ENCODE assay signal across 8 mouse cellular contexts in genomic region chr5:124165622-124166570, GRCm38 (mm10). TPM values are rescaled to one million over a fixed set of nuclear protein-coding genes. Genes with fewer than 3 reads are reported as not detected.
DNase-seq lines count a peak whose midpoint lies in the region; ATAC-seq and TF ChIP-seq lines count a peak whose summit lies in the region.

No protein-coding gene starts in this region.

- H3K36me3 ChIP-seq in heart, embryonic 11.5 days (ENCODE audit: control insufficient read depth, insufficient read depth, low read length): no peaks in the 10 kb centered on the region; the same call in 1 of the 2 replicates
- no peaks in the 10 kb centered on the region for H3K36me3 ChIP-seq in forebrain, embryonic 16.5 days (ENCODE audit: control insufficient read depth, insufficient read depth)
- no peaks in the 10 kb centered on the region for H3K36me3 ChIP-seq in myocyte (ENCODE audit: control insufficient read depth, insufficient read depth)
- H3K36me3 ChIP-seq in kidney, embryonic 14.5 days (ENCODE audit: control insufficient read depth, insufficient read depth, low read length): no peaks in the 10 kb centered on the region

- peak overlapping the region; percentile 43; the same call in 1 of the 2 replicates for H3K9ac ChIP-seq in heart, embryonic 11.5 days (ENCODE audit: low read depth, low read length)
- H3K9ac ChIP-seq in forebrain, embryonic 16.5 days (replicated peaks; ENCODE audit: low read depth, low read length): no peak overlapping the region
- no peak overlapping the region for H3K9ac ChIP-seq in kidney, embryonic 14.5 days (ENCODE audit: low read depth, low read length)

- H3K9me3 ChIP-seq in heart, embryonic 11.5 days (replicated peaks; ENCODE audit: control insufficient read depth, low read length): no peaks in the 10 kb centered on the region
- no peaks in the 10 kb centered on the region for H3K9me3 ChIP-seq in forebrain, embryonic 16.5 days (ENCODE audit: control insufficient read depth, low read length)
- no peaks in the 10 kb centered on the region for H3K9me3 ChIP-seq in kidney, embryonic 14.5 days (ENCODE audit: control insufficient read depth, low read length)

- peak overlapping the region; percentile 31 for H3K4me2 ChIP-seq in heart, embryonic 11.5 days
- no peak overlapping the region for H3K4me2 ChIP-seq in forebrain, embryonic 16.5 days (ENCODE audit: low read length)
- peak overlapping the region; percentile 70 for H3K4me2 ChIP-seq in myocyte (ENCODE audit: low read depth)
- H3K4me2 ChIP-seq in kidney, embryonic 14.5 days (replicated peaks; ENCODE audit: low read depth, low read length): no peak overlapping the region

- H3K27ac ChIP-seq in heart, embryonic 11.5 days (ENCODE audit: low read depth, low read length): peak overlapping the region; percentile 84
- H3K27ac ChIP-seq in forebrain, embryonic 16.5 days (ENCODE audit: low read length): 0 out of 2 replicates have a peak overlapping the region, but pooled peaks have one; percentile 2
- H3K27ac ChIP-seq in kidney, embryonic 14.5 days (ENCODE audit: low read depth, low read length): no peak overlapping the region

- no peak for DNase-seq in heart, postnatal 36 days
- DNase-seq in T-cell, adult 2 months (ENCODE audit: low spot score): peak; percentile 35
- peak; percentile 59 to 88 for DNase-seq in left cerebral cortex, postnatal 25 days (ENCODE audit: low spot score in 2 of 2)
- DNase-seq in spleen, adult 18-20 months: no peak

- peaks cover 70% of the 10 kb centered on the region for H3K4me1 ChIP-seq in heart, embryonic 11.5 days (ENCODE audit: control insufficient read depth, insufficient read depth, low read length)
- H3K4me1 ChIP-seq in forebrain, embryonic 16.5 days (replicated peaks; ENCODE audit: control insufficient read depth, insufficient read depth, low read length): peaks cover 61% of the 10 kb centered on the region
- H3K4me1 ChIP-seq in kidney, embryonic 14.5 days (ENCODE audit: control insufficient read depth, insufficient read depth, low read length): peaks cover 32% of the 10 kb centered on the region

- no peaks in the 10 kb centered on the region for H3K79me2 ChIP-seq in myocyte (ENCODE audit: control insufficient read depth, insufficient read depth)

- TF ChIP-seq POLR2A in myocyte (IDR thresholded peaks at IDR 0.05; ENCODE audit: insufficient read length, low read depth): no peak

- 33% methylated on average over 15 of the region's 15 CpGs for WGBS in heart, embryonic 11.5 days (ENCODE audit: insufficient replicate concordance)
- 38% methylated on average over 15 of the region's 15 CpGs for WGBS in forebrain, embryonic 16.5 days
- 51% methylated on average over 15 of the region's 15 CpGs for WGBS in kidney, embryonic 14.5 days

- no peak for ATAC-seq in heart, embryonic 11.5 days (replicated peaks; ENCODE audit: insufficient number of reproducible peaks, low FRiP score, low TSS enrichment)
- 0 out of 2 replicates have a peak, but pooled peaks have one; percentile 34 for ATAC-seq in forebrain, embryonic 16.5 days
- no peak for ATAC-seq in kidney, embryonic 14.5 days (ENCODE audit: low FRiP score, low TSS enrichment)

- H3K27me3 ChIP-seq in heart, embryonic 11.5 days (ENCODE audit: control insufficient read depth, insufficient read depth, low read length): no peaks in the 10 kb centered on the region
- H3K27me3 ChIP-seq in forebrain, embryonic 16.5 days (replicated peaks; ENCODE audit: control insufficient read depth, insufficient read depth, low read length): no peaks in the 10 kb centered on the region
- H3K27me3 ChIP-seq in myocyte (ENCODE audit: control insufficient read depth, insufficient read depth, insufficient read length): no peaks in the 10 kb centered on the region
- no peaks in the 10 kb centered on the region for H3K27me3 ChIP-seq in kidney, embryonic 14.5 days (ENCODE audit: control insufficient read depth, insufficient read depth, low read length)

- no peak overlapping the region for H3K4me3 ChIP-seq in heart, embryonic 11.5 days (ENCODE audit: low read depth, low read length)
- no peak overlapping the region for H3K4me3 ChIP-seq in forebrain, embryonic 16.5 days (replicated peaks; ENCODE audit: low read length)
- no peak overlapping the region for H3K4me3 ChIP-seq in myocyte
- H3K4me3 ChIP-seq in kidney, embryonic 14.5 days (ENCODE audit: low read length): no peak overlapping the region

- intact Hi-C loops in heart, postnatal 36 days (cut with DNase I): no loop called here
- intact Hi-C loops in left cerebral cortex, postnatal 25 days (cut with DNase I): no loop called here

- H3ac ChIP-seq in myocyte (ENCODE audit: control insufficient read depth, insufficient read length): no peak overlapping the region

TF ChIP-seq in myocyte, 11 proteins besides CTCF, POLR2A, EP300 and RAD21:
- TF ChIP-seq MYOG (IDR thresholded peaks at IDR 0.05; ENCODE audit: control insufficient read depth in 1 of 3, insufficient read depth in 1 of 3, insufficient read length in 2 of 3, low read depth in 2 of 3): peak; percentile 87 to 96 (median 92)
- TF ChIP-seq SRF (IDR thresholded peaks at IDR 0.05; ENCODE audit: control insufficient read depth, insufficient read length, low read depth): no peak
- TF ChIP-seq TCF12 (IDR thresholded peaks at IDR 0.05; ENCODE audit: insufficient read depth, poor library complexity, severe bottlenecking): peak; percentile 72
- peak; percentile 53 to 98 (median 96) for TF ChIP-seq MYOD1 (IDR thresholded peaks at IDR 0.05; ENCODE audit: control insufficient read depth in 1 of 3, insufficient read length in 2 of 3, low read depth in 2 of 3)
- TF ChIP-seq TCF3 (IDR thresholded peaks at IDR 0.05; ENCODE audit: insufficient read length, low read depth): peak; percentile 62
TF ChIP-seq in myocyte: peak in this region for 4.

RNA-seq across cellular contexts. Expression of gene Arl6ip4, which starts 50.0 kb away (rescaled TPM):
- 65.7 and 74.6 TPM in 2 replicates for polyA plus RNA-seq in heart, embryonic 11.5 days (2014; fragmentation: Nextera tagmentation; extraction: Ambion mirVana)
- total RNA-seq in heart, postnatal 36 days (2021): 10 to 100 TPM; 36.5 to 39.0 TPM
- 66.1 and 71.0 TPM in 2 replicates for polyA plus RNA-seq in forebrain, embryonic 16.5 days (2015; fragmentation: Nextera tagmentation; extraction: Ambion mirVana)
- 10 to 100 TPM; 45.9 to 57.4 TPM for total RNA-seq in left cerebral cortex, postnatal 25 days (2021)
- polyA plus RNA-seq in myocyte (2012; fragmentation: generic; extraction: Trizol): 55.0 TPM
- 105 and 114 TPM in 2 replicates for polyA plus RNA-seq in kidney, embryonic 14.5 days (2014; fragmentation: Nextera tagmentation; extraction: Ambion mirVana)

RNA-seq across cellular contexts. Expression of gene Ogfod2, which starts 53.8 kb away (rescaled TPM):
- 13.6 and 14.8 TPM in 2 replicates for polyA plus RNA-seq in heart, embryonic 11.5 days (2014; fragmentation: Nextera tagmentation; extraction: Ambion mirVana)
- total RNA-seq in heart, postnatal 36 days (2021): 10 to 100 TPM; 14.4 to 16.2 TPM
- polyA plus RNA-seq in forebrain, embryonic 16.5 days (2015; fragmentation: Nextera tagmentation; extraction: Ambion mirVana): 37.4 and 38.6 TPM in 2 replicates
- 10 to 100 TPM; 36.6 to 38.6 TPM for total RNA-seq in left cerebral cortex, postnatal 25 days (2021)
- polyA plus RNA-seq in myocyte (2012; fragmentation: generic; extraction: Trizol): 15.2 TPM
- polyA plus RNA-seq in kidney, embryonic 14.5 days (2014; fragmentation: Nextera tagmentation; extraction: Ambion mirVana): 12.2 and 15.3 TPM in 2 replicates

Comparison
In these comparisons a context has a peak if more than half of its experiments do, and no peak if none do; other contexts are left out.
1. H3K4me2 ChIP-seq: peak in heart, embryonic 11.5 days (single experiment) and myocyte (single experiment); none in forebrain, embryonic 16.5 days (single experiment) and kidney, embryonic 14.5 days (single experiment).
2. DNase-seq: peak in T-cell, adult 2 months (single experiment) and left cerebral cortex, postnatal 25 days (2 of 2); none in heart, postnatal 36 days (0 of 2) and spleen, adult 18-20 months (0 of 2).